Mouse (Mus musculus) C2C12 (cell line): Measurements from ENCODE around the gene Ang.

ENCODE experiments used
- CEBPB ChIP-seq: IDR thresholded peaks from one replicate; pipeline ENCODE4 v1.6.1; 2011; ENCODE audit warnings: low read depth, mild to moderate bottlenecking, control low read depth, moderate library complexity
- CTCF ChIP-seq: IDR thresholded peaks from one replicate; pipeline ENCODE4 v1.5.1; 2011; ENCODE audit not compliant: control insufficient read depth, insufficient read depth, insufficient read length
- MAX ChIP-seq: IDR thresholded peaks from one replicate; pipeline ENCODE4 v1.6.1; 2011; ENCODE audit warnings: mild to moderate bottlenecking, control low read depth
- MYOG ChIP-seq: IDR thresholded peaks from one replicate; pipeline ENCODE4 v1.6.1; 2011; ENCODE audit not compliant: control insufficient read depth, insufficient read length; ENCODE audit errors: extremely low read depth
- USF1 ChIP-seq: IDR thresholded peaks from one replicate; pipeline ENCODE4 v1.6.1; 2011; ENCODE audit warnings: low read depth, mild to moderate bottlenecking, control low read depth, moderate library complexity

DNA sequence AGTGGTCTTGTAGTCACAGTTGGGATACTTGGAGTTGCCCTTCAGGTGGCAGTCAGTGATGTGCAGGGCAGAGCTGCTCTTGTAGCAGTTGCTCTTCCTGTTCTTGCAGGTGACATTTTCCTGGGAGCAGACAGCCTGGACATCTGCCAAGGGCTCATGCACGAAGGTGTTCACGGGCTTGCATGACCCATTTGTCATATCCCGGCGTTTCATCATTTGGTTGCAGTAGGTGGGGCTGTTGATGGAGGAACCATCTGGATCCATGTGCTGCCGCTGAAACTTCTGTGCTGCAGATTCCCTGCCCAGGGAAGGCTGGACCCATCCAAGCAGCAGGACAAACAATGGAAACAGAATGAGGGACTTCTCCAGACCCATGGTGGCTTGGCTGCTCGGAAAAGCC, 54.6 kb downstream of the Ang start:
- no peak for TF ChIP-seq CTCF
- no peak for TF ChIP-seq CEBPB
- TF ChIP-seq MYOG: no peak
- TF ChIP-seq MAX: no peak
- TF ChIP-seq USF1: no peak
